Mouse (Mus musculus) erythroblast, adult 5-6 weeks (primary cell): Measurements from ENCODE around the gene Actn2. TPM values are rescaled to one million over a fixed set of nuclear protein-coding genes. Genes with fewer than 3 reads are reported as not detected.

Experiments used
- ATAC-seq: replicated peaks from 2 replicates; pipeline ENCODE4 v1.8.0; 2016; ENCODE audit warnings: moderate number of reproducible peaks, mild to moderate bottlenecking, moderate TSS enrichment, inconsistent platforms; ENCODE audit not compliant: poor library complexity, low FRiP score, severe bottlenecking
- total RNA-seq, 2 experiments: library from RNA; stranded (forward) in 1 of 2; stranded (reverse) in 1 of 2; fragments of 150-400 nt in 1 of 2; fragments of 200-764, 138-1000 nt in 1 of 2; gene quantifications; 2 replicates each; pipeline versions ENCODE4 v1.2.3 to v1.2.4; 2015 to 2017; ENCODE audit warnings: low replicate concordance in 2 of 2

The Actn2 gene
- total RNA-seq (2015; ENCODE audit: low replicate concordance): not detected in 2 replicates
- total RNA-seq (2017; ENCODE audit: low replicate concordance): not detected in 2 replicates

GRCm38 (mm10) chr13:12340183-12340975 lies at the start of gene Actn2:
TSS of gene Actn2 (minus strand) at chr13:12340760.
- no peak for ATAC-seq

GRCm38 (mm10) chr13:12386286-12386685 lies 45.7 kb upstream of the Actn2 start:
- ATAC-seq: no peak

- no peak for ATAC-seq
These were observed 44.2 kb upstream of the Actn2 start for GRCm38 (mm10) chr13:12384796-12385195.

- ATAC-seq: no peak
These were observed 36.2 kb upstream of the Actn2 start for GRCm38 (mm10) chr13:12376778-12377177.

GRCm38 (mm10) chr13:12372755-12373154 lies 32.2 kb upstream of the Actn2 start:
- ATAC-seq: no peak

- ATAC-seq: no peak
These were observed 29.4 kb upstream of the Actn2 start for GRCm38 (mm10) chr13:12369930-12370329.

- no peak for ATAC-seq
These were observed 28.6 kb upstream of the Actn2 start for GRCm38 (mm10) chr13:12369041-12369621.

- ATAC-seq: no peak
These were observed 20.9 kb upstream of the Actn2 start for GRCm38 (mm10) chr13:12361486-12361885.

GRCm38 (mm10) chr13:12357554-12357953 lies 17.0 kb upstream of the Actn2 start:
- ATAC-seq: no peak

- ATAC-seq: no peak
These were observed 15.6 kb upstream of the Actn2 start for GRCm38 (mm10) chr13:12356184-12356583.

- ATAC-seq: no peak
These were observed 8.8 kb upstream of the Actn2 start for GRCm38 (mm10) chr13:12349197-12349824.

GRCm38 (mm10) chr13:12346837-12347236 lies 6.3 kb upstream of the Actn2 start:
- no peak for ATAC-seq

- ATAC-seq: no peak
These were observed 887 bp upstream of the Actn2 start for GRCm38 (mm10) chr13:12341447-12341846.

GRCm38 (mm10) chr13:12339446-12339845 lies 1.1 kb downstream of the Actn2 start:
- no peak for ATAC-seq

GRCm38 (mm10) chr13:12337752-12338151 lies 2.8 kb downstream of the Actn2 start:
- ATAC-seq: no peak

GRCm38 (mm10) chr13:12334016-12334415 lies 6.5 kb downstream of the Actn2 start:
- no peak for ATAC-seq

- no peak for ATAC-seq
These were observed 9.0 kb downstream of the Actn2 start for GRCm38 (mm10) chr13:12331528-12331927.

- ATAC-seq: no peak
These were observed 12.2 kb downstream of the Actn2 start for GRCm38 (mm10) chr13:12328392-12328791.

GRCm38 (mm10) chr13:12327577-12327976 lies 13.0 kb downstream of the Actn2 start:
- no peak for ATAC-seq

- no peak for ATAC-seq
These were observed 17.4 kb downstream of the Actn2 start for GRCm38 (mm10) chr13:12323076-12323625.

GRCm38 (mm10) chr13:12320148-12320547 lies 20.4 kb downstream of the Actn2 start:
- ATAC-seq: no peak
